Mouse (Mus musculus): Measurements from ENCODE around the gene Fshr.

Gene Fshr

DNA sequence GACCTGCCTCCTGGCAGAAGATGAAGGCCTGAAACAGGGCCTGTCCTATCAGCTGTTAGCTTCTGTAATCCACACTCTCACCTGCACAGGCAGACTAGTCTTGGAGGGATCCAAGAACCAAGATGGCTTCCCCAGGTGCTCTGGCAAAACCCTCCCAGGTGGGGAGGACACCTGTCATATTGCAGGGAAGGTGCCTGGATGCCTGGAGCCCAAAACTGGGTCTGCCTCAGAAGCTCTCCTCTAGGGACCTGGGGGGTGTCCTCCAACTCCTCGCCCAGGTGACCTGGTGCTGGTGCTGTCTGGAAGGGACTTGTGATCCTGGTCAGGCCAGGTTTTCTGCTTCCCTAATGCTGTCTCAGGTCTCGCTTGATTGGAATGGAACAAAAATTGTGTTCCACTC is 167.5 kb downstream of the Fshr start:
- no peak for DNase-seq

DNA sequence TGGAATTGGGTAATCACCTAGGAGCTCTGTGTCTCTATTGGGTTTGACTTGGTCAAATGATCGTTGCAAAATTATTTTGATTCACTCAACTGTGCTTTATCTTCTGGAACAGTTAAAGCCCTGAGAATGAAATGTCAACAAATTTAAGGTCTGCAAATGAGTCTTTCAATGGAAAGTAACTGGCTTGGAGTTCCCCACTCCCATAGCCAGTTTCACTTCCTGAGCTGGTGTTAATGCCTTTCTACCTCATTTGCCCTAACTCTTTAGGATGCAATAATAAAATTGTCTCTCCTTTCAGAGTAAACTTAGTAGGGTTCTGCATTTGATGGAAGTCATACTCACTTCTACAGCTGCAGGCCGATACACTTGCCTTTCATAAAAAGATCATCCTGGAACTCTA is 181.0 kb downstream of the Fshr start:
- no peak for DNase-seq

DNA sequence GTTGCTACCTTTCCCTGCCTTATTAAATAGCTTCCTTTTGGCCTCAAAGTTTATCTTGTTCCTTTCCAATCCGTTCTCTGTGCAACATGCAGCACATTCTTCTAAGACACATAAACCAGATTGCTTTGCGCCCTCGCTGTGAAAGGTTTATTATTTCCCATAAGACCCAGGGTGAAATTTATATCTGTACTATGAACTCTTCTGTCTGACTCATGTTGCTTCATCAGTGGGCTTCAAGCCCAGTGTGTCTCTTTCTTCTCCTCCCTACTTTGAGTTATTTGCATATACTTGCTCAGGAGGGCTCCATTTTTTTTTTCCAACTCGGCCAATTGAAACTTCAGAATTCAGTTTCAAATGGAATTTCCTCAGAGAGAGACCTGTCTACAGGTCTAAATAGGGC is 183.5 kb downstream of the Fshr start:
- no peak for DNase-seq

DNA sequence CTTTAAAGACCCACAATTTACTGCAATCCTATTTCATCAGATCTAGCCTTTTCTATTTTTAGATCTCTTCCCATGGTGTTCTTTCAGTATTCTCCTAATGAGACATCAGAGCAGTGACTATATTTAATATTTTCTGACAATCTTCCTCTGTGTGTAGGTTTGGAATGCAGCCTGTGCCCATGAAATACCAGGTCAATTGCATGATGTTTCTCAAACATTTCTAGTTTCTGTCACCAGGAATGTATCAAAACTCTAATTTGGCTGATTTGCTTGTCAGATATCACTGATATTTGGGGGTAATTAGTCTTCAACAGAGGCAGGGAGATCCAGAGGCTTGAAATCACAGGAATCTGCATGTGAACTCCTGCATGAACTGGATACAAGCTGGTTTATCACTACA is 186.8 kb downstream of the Fshr start:
- no peak for DNase-seq

DNA sequence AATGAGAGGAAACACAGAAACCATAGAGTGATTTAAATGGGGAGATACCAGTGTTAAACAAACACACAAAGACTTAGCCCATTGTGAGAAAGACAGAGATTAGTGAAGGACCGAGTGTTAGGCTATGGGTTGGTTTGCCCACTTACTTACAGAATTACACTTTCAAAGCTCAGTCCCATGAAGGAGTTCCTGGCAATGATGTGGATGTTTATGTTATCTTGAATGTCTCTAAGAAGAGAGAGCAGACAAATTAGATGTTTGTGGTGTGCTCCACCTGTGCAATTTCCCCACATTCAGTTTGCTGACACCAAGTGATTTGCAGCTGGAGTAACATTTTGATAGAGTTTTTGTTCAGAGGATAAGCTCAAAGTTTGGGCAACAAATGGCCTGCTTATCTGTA is 191.4 kb downstream of the Fshr start:
- DNase-seq = no peak

DNA sequence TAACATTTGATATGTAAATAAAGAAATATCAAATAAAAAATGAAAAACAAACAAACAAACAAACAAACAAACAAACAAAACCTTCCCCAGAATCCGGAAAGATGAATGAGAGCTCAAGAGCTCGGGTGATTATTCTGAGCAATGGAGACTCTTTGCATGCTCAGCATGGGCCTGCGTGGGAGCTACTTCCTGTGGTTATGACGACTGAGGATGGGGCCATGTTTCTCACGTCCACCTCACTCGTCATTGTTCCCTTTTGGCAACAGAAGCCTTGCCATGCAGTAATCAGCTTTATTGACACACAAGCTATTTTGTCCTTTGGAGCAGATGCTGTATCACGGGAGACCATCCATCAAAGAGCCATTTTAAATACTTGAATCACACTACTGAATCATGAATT is 191.8 kb downstream of the Fshr start:
- no peak for DNase-seq

DNA sequence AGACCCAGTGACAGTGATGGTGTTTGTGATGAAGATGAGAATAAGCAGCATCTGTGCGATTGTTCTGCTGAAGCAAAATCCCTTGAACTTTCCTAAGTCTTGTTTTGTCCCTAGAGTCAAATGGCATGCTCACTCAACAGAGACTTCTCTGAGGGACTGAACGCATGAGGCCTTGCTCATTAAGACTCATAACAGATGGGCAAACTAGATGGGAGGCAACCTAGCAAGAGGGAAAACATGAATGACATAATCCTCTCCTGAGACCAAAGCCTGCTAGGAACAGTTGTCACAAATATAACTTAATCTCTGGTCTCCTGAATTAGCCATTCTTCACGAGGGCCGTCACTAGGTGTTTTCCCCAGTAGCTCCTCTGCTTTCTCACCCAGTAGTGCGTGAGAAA is 194.5 kb downstream of the Fshr start:
- DNase-seq = no peak

DNA sequence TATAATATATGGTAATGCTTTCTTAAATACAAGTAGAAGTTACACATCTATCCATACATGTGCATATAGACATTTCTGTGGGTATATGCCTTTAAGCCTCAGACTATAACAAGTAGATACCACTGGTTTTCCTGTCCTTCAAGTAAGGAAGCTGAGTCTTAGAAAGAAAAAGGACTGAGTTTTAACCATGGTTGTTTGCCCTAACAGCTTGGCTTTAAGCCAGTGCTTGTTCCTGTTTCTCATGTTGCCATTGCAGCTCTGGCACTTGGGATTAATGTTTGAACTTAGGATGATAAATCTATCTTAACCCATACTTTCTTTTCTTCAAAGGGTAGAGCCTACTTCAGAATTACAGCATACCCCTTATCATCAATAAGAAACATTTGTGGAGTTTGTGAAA is 200.6 kb downstream of the Fshr start:
- no peak for DNase-seq

DNA sequence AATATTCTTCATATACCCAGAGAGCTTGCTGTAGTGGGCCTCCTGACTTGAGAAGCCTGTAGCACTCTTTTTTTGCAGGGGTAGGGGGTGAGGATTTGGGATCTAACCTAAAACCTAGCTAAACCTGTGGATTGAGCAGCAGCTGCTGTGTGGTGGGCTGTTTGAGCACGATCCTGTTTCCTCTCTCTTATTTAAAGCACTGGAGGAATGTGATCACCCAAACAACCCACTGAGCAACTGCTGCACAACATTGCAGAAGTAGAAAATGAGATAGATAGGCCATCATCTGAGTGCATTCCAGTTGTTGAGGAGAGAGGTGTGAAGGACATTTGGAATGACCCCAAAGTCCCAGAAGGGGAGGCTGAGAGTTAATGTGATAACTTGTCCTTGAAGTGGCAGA is 202.2 kb downstream of the Fshr start:
- DNase-seq = no peak

DNA sequence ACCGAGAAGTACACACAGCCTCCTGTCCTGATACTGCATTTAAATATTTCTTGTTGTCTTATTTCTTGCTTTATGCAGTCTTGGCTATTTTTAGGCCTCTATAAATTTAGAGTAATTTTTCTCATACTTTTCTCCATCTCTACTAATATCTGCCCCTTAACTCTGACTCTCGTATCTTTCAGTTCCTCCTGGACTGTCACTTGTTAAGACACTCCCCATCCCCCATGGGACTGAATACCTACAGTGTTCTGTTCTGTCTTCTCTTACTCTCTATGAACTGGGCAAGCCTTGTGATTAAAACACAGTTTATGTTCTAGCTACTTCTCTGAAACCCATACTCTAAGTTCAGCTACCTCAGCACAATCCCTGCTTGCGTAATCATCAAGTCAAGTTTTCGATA is 209.2 kb downstream of the Fshr start:
- DNase-seq = no peak

DNA sequence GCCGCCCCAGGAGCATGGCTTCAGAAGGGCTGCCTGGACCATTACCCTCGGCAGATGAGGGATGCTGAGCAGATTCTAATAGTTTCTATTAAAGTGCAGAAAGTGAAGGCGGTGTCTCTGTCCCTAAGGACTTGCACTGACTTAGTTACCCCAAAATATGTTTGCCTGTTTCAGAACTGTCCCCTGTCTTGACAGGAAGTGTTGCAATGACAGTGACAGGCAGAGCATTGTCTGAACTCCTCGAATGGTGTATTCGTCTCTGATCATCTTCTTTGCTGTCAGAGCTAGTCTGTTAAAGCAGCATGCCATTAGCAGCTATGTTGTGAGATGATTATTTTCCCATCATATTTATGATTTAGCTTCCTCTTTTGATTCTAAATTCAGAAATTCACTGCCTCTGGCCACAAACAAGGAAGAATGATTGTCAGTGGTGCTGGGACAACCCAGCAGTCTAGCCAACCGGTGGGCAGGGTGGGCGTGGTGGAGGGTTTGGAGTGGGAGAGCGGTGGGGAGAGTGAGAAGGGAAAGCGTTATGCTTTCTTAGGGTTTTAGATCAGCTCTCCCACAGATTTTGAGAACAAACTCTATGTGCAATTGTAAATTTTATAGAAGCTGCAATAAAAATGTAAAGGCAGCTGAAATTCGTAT is 219.6 kb downstream of the Fshr start:
- no peak for DNase-seq

DNA sequence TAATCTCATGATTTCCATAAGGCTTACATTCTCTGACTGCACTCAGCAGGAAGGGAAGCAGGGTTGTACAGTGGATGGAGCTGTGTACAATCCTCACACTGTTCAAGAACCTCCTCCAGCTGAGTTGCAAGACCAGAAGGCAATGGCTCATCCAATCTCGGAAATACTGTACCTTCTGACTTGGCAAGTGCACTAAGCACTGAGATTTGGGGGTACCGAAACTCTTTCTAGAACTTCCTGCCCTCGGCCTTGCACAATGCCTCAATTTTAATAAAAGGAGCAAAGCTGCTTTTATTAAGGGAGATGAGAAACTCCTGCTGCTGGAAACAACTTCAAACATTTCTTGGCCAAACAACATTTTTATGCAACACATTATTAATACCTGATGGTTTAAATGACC is 225.9 kb downstream of the Fshr start:
- DNase-seq = no peak

DNA sequence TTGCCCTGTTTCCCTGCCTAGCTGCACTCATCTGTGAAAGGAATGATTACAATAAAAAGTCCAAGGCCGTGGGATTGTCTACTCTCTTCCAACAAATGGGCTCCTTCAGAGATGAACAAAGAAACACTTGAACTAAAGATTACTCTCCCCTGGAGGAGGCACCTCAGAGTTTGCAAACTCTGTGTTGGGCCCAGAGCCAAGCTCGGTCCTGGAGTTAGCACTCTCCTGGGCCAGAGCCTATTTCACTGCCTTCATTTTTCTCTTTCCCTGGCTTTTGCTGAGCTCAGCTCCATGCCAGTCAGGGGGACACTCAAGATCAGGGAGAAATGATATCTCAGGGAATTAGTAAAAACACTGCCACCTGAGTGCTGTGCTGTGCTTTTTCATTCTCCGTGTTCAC is 234.4 kb downstream of the Fshr start:
- no peak for DNase-seq

DNA sequence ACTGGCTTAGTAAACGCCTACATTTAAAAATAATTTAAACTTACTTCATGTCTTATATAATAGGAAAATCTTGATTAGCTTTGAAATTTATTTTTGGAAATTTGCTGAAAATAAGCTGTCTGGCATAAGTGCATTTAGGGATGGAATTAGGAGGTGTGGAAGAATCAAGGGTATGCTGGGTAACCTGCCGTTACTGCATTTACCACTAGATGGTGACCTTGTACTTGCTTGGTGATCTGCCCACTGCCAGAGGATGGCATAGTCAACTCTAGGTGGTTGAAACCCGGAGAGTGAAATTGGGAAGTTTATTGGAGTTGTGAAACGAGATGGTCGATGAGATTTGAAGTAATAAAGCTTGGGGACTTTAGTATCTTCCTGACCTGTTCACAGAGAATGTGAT is 246.5 kb downstream of the Fshr start:
- peak; percentile 1 to 34 for DNase-seq

DNA sequence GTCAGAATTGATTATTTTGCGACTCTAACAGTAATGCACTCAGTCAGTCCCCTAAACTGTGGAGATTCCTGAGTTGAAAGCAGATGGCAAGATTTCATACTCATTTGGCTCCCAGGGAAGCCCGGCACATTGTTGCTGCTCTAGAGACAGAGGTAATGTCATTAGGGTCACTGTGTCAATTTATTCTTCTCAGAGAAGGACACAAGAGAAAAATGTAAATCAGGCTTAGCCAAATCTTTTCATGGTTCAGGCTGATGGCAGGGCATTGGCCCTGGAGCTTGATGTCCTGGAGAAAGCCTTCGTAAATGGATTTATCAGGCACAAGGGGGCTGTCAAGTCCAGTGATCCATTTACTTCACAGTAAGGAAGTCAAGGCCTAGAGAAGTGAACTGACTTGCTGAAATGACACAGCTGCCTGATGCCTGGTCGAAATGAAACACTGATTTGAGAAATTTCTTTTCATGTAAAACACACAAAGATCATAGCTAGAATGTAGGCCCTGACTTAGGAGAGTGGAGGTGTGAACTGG is 262.3 kb downstream of the Fshr start:
- no peak for DNase-seq

DNA sequence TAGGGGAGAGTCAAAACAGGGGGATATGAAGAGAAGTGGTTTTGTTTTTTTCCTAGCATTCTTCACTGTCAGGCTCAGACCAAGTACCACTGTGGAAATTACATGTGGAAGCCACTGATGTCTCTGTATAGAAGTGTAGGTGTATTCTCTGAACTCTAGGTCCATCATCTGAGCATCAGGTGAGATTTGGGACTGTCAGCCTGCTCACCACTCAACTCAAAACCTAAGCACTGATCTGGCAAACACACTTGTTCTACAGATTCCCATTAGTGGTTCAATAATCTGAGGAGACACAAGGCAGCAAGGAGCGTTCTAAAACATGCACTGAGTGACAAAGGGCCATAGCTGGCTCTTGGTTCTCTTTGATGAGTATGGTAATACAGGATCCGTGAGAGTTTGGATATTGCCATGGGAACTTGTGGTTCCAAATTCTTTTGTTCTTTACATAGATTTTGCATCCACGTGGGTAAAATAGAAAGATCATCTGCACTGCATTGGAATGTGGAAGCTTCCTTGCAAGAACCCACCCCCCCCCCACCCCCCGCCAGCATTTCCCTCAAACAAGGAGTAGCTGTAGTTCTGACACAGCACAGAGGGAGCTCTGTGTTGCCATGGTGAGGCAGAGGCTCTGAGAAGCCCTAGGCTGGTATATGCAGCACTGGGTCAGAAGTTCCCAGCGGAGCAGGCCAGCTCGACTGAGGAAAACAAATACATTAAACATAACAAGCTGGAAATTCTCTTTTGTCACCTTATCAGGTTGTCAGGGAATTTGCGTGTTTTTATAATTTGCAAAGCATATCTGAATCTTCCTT is 262.9 kb downstream of the Fshr start:
- DNase-seq = no peak

DNA sequence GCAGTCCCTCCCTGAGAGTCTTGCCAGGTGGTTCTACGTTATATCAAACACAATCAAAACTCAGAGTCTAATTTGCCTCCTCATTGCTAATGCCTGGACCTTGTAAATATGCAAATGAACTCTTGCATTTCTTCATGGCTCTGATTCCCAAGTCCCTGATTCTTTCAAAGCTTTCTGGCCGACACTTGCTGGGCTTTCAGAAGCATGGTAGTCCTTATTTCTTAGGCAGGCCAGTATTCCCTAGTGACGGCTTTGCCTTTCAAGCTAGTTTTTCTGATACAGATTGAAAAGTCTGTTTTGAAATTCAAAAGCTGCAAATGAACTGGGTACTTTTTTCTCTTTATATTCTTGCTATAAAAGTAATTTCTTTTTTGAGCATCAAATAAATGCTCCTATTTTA is 263.5 kb downstream of the Fshr start:
- no peak for DNase-seq

Measured in kidney, adult 8-10 months (tissue).